Mouse (Mus musculus): ENCODE results near the gene Cyp2d11. TPM values are rescaled to one million over a fixed set of nuclear protein-coding genes. Genes with fewer than 3 reads are reported as not detected.
A peak's percentile ranks its signal among the peaks of the same experiment; 100 is the strongest.

Gene Cyp2d11
- polyA plus RNA-seq, 1 experiment from 2014 or later = not detected

GRCm38 (mm10) chr15:82418616-82419015 lies 24.8 kb upstream of the Cyp2d11 start:
- Histone ChIP-seq H3K27me3 (ENCODE audit: control insufficient read depth, insufficient read depth, low read length) (no peaks in the 10 kb centered on the region), H3K9me3 (ENCODE audit: control insufficient read depth, low read length) (no peaks in the 10 kb centered on the region), H3K36me3 (ENCODE audit: control insufficient read depth, insufficient read depth, low read length) (no peaks in the 10 kb centered on the region), H3K4me3 (ENCODE audit: low read depth, low read length) (no peak overlapping the region), H3K9ac (ENCODE audit: low read depth, low read length) (no peak overlapping the region), H3K27ac (ENCODE audit: low read depth, low read length) (no peak overlapping the region), H3K4me1 (replicated peaks; ENCODE audit: control insufficient read depth, insufficient read depth, low read length) (0 out of 2 replicates have a peak, but pooled peaks cover 2% of the 10 kb centered on the region), H3K4me2 (replicated peaks; ENCODE audit: low read depth, low read length) (no peak overlapping the region)
- WGBS = 82% methylated on average over 1 of the region's 1 CpGs
- DNase-seq (ENCODE audit: low spot score) = no peak
- ATAC-seq (ENCODE audit: low FRiP score) = no peak

GRCm38 (mm10) chr15:82416797-82417789 lies 23.3 kb upstream of the Cyp2d11 start:
- Histone ChIP-seq H3K9me3 (ENCODE audit: control insufficient read depth, low read length) (no peaks in the 10 kb centered on the region), H3K27me3 (ENCODE audit: control insufficient read depth, insufficient read depth, low read length) (no peaks in the 10 kb centered on the region), H3K4me3 (ENCODE audit: low read depth, low read length) (no peak overlapping the region), H3K9ac (ENCODE audit: low read depth, low read length) (no peak overlapping the region), H3K4me2 (replicated peaks; ENCODE audit: low read depth, low read length) (peak overlapping the region; percentile 35; the same call in 1 of the 2 replicates), H3K4me1 (replicated peaks; ENCODE audit: control insufficient read depth, insufficient read depth, low read length) (0 out of 2 replicates have a peak, but pooled peaks cover 2% of the 10 kb centered on the region), H3K27ac (ENCODE audit: low read depth, low read length) (no peak overlapping the region), H3K36me3 (ENCODE audit: control insufficient read depth, insufficient read depth, low read length) (no peaks in the 10 kb centered on the region)
- ATAC-seq (ENCODE audit: low FRiP score) = peak; percentile 85
- DNase-seq (ENCODE audit: low spot score) = peak; percentile 69
- WGBS = 22% methylated on average over 16 of the region's 16 CpGs

GRCm38 (mm10) chr15:82407536-82407935 lies 13.7 kb upstream of the Cyp2d11 start:
- H3K4me2 ChIP-seq (replicated peaks; ENCODE audit: low read depth, low read length) = no peak overlapping the region
- H3K9ac ChIP-seq (ENCODE audit: low read depth, low read length) = no peak overlapping the region
- no peaks in the 10 kb centered on the region for H3K4me1 ChIP-seq (replicated peaks; ENCODE audit: control insufficient read depth, insufficient read depth, low read length)
- H3K27ac ChIP-seq (ENCODE audit: low read depth, low read length) = no peak overlapping the region
- WGBS = 82% methylated on average over 4 of the region's 4 CpGs
- no peak for ATAC-seq (ENCODE audit: low FRiP score)
- no peak overlapping the region for H3K4me3 ChIP-seq (ENCODE audit: low read depth, low read length)
- no peak for DNase-seq (ENCODE audit: low spot score)
- no peaks in the 10 kb centered on the region for H3K9me3 ChIP-seq (ENCODE audit: control insufficient read depth, low read length)
- H3K36me3 ChIP-seq (ENCODE audit: control insufficient read depth, insufficient read depth, low read length) = no peaks in the 10 kb centered on the region
- H3K27me3 ChIP-seq (ENCODE audit: control insufficient read depth, insufficient read depth, low read length) = no peaks in the 10 kb centered on the region

GRCm38 (mm10) chr15:82406981-82407380 lies 13.2 kb upstream of the Cyp2d11 start, which contains the start of gene Cyp2d10:
Gene Cyp2d10 (minus strand): TSS chr15:82407195.
- no peak within 1 kb of the TSS for H3K27ac ChIP-seq (ENCODE audit: low read depth, low read length)

GRCm38 (mm10) chr15:82404163-82404562 lies 10.3 kb upstream of the Cyp2d11 start:
- H3K36me3 ChIP-seq (ENCODE audit: control insufficient read depth, insufficient read depth, low read length) = no peaks in the 10 kb centered on the region
- H3K4me3 ChIP-seq (ENCODE audit: low read depth, low read length) = no peak overlapping the region
- no peak overlapping the region for H3K27ac ChIP-seq (ENCODE audit: low read depth, low read length)
- H3K27me3 ChIP-seq (ENCODE audit: control insufficient read depth, insufficient read depth, low read length) = no peaks in the 10 kb centered on the region
- H3K9me3 ChIP-seq (ENCODE audit: control insufficient read depth, low read length) = no peaks in the 10 kb centered on the region
- 92% methylated on average over 3 of the region's 3 CpGs for WGBS
- ATAC-seq (ENCODE audit: low FRiP score) = no peak
- no peak for DNase-seq (ENCODE audit: low spot score)
- no peak overlapping the region for H3K4me2 ChIP-seq (replicated peaks; ENCODE audit: low read depth, low read length)
- no peaks in the 10 kb centered on the region for H3K4me1 ChIP-seq (replicated peaks; ENCODE audit: control insufficient read depth, insufficient read depth, low read length)
- no peak overlapping the region for H3K9ac ChIP-seq (ENCODE audit: low read depth, low read length)

More at GRCm38 (mm10) chr15:82406981-82407380, 13.2 kb upstream of the Cyp2d11 start, which contains the start of gene Cyp2d10:
- Histone ChIP-seq H3K36me3 (ENCODE audit: control insufficient read depth, insufficient read depth, low read length) (no peaks in the 10 kb centered on the region), H3K4me2 (replicated peaks; ENCODE audit: low read depth, low read length) (no peak within 1 kb of the TSS), H3K4me1 (replicated peaks; ENCODE audit: control insufficient read depth, insufficient read depth, low read length) (no peaks in the 10 kb centered on the region), H3K9me3 (ENCODE audit: control insufficient read depth, low read length) (no peaks in the 10 kb centered on the region), H3K27me3 (ENCODE audit: control insufficient read depth, insufficient read depth, low read length) (no peaks in the 10 kb centered on the region), H3K9ac (ENCODE audit: low read depth, low read length) (no peak within 1 kb of the TSS), H3K4me3 (ENCODE audit: low read depth, low read length) (no peak within 1 kb of the TSS)
- DNase-seq (ENCODE audit: low spot score) = no peak
- ATAC-seq (ENCODE audit: low FRiP score) = no peak
- WGBS = 93% methylated on average over 6 of the region's 6 CpGs

GRCm38 (mm10) chr15:82403606-82404005 lies 9.8 kb upstream of the Cyp2d11 start:
- no peak overlapping the region for H3K27ac ChIP-seq (ENCODE audit: low read depth, low read length)
- H3K27me3 ChIP-seq (ENCODE audit: control insufficient read depth, insufficient read depth, low read length) = no peaks in the 10 kb centered on the region
- DNase-seq (ENCODE audit: low spot score) (no peak), ATAC-seq (ENCODE audit: low FRiP score) (no peak)
- H3K4me1 ChIP-seq (replicated peaks; ENCODE audit: control insufficient read depth, insufficient read depth, low read length) = no peaks in the 10 kb centered on the region
- H3K9me3 ChIP-seq (ENCODE audit: control insufficient read depth, low read length) = no peaks in the 10 kb centered on the region
- H3K9ac ChIP-seq (ENCODE audit: low read depth, low read length) = no peak overlapping the region
- H3K4me3 ChIP-seq (ENCODE audit: low read depth, low read length) = no peak overlapping the region
- no peaks in the 10 kb centered on the region for H3K36me3 ChIP-seq (ENCODE audit: control insufficient read depth, insufficient read depth, low read length)
- H3K4me2 ChIP-seq (replicated peaks; ENCODE audit: low read depth, low read length) = no peak overlapping the region
- WGBS = 91% methylated on average over 9 of the region's 9 CpGs

GRCm38 (mm10) chr15:82402741-82403140 lies 8.9 kb upstream of the Cyp2d11 start:
- Histone ChIP-seq H3K36me3 (ENCODE audit: control insufficient read depth, insufficient read depth, low read length) (no peaks in the 10 kb centered on the region), H3K4me3 (ENCODE audit: low read depth, low read length) (no peak overlapping the region), H3K27ac (ENCODE audit: low read depth, low read length) (no peak overlapping the region), H3K4me1 (replicated peaks; ENCODE audit: control insufficient read depth, insufficient read depth, low read length) (no peaks in the 10 kb centered on the region), H3K4me2 (replicated peaks; ENCODE audit: low read depth, low read length) (no peak overlapping the region), H3K9me3 (ENCODE audit: control insufficient read depth, low read length) (no peaks in the 10 kb centered on the region), H3K27me3 (ENCODE audit: control insufficient read depth, insufficient read depth, low read length) (no peaks in the 10 kb centered on the region), H3K9ac (ENCODE audit: low read depth, low read length) (no peak overlapping the region)
- DNase-seq (ENCODE audit: low spot score) (no peak), ATAC-seq (ENCODE audit: low FRiP score) (no peak)
- 82% methylated on average over 6 of the region's 6 CpGs for WGBS

- Histone ChIP-seq H3K36me3 (ENCODE audit: control insufficient read depth, insufficient read depth, low read length) (no peaks in the 10 kb centered on the region), H3K9ac (ENCODE audit: low read depth, low read length) (no peak overlapping the region), H3K27ac (ENCODE audit: low read depth, low read length) (no peak overlapping the region), H3K9me3 (ENCODE audit: control insufficient read depth, low read length) (no peaks in the 10 kb centered on the region), H3K27me3 (ENCODE audit: control insufficient read depth, insufficient read depth, low read length) (no peaks in the 10 kb centered on the region), H3K4me1 (replicated peaks; ENCODE audit: control insufficient read depth, insufficient read depth, low read length) (no peaks in the 10 kb centered on the region), H3K4me3 (ENCODE audit: low read depth, low read length) (no peak overlapping the region), H3K4me2 (replicated peaks; ENCODE audit: low read depth, low read length) (no peak overlapping the region)
- ATAC-seq (ENCODE audit: low FRiP score) (no peak), DNase-seq (ENCODE audit: low spot score) (no peak)
Observed at GRCm38 (mm10) chr15:82402106-82402505, 8.3 kb upstream of the Cyp2d11 start.

- Histone ChIP-seq H3K9me3 (ENCODE audit: control insufficient read depth, low read length) (no peaks in the 10 kb centered on the region), H3K27ac (ENCODE audit: low read depth, low read length) (no peak overlapping the region)
- WGBS = 31% methylated on average over 2 of the region's 2 CpGs
Observed at GRCm38 (mm10) chr15:82401516-82401915, 7.7 kb upstream of the Cyp2d11 start.

More at GRCm38 (mm10) chr15:82401516-82401915, 7.7 kb upstream of the Cyp2d11 start:
- no peaks in the 10 kb centered on the region for H3K36me3 ChIP-seq (ENCODE audit: control insufficient read depth, insufficient read depth, low read length)
- no peak overlapping the region for H3K9ac ChIP-seq (ENCODE audit: low read depth, low read length)
- no peak overlapping the region for H3K4me3 ChIP-seq (ENCODE audit: low read depth, low read length)
- H3K4me1 ChIP-seq (replicated peaks; ENCODE audit: control insufficient read depth, insufficient read depth, low read length) = no peaks in the 10 kb centered on the region
- H3K27me3 ChIP-seq (ENCODE audit: control insufficient read depth, insufficient read depth, low read length) = no peaks in the 10 kb centered on the region
- no peak for ATAC-seq (ENCODE audit: low FRiP score)
- no peak for DNase-seq (ENCODE audit: low spot score)
- H3K4me2 ChIP-seq (replicated peaks; ENCODE audit: low read depth, low read length) = no peak overlapping the region
